Mouse (Mus musculus) heart, embryonic 15.5 days (tissue): ENCODE data around the gene Chad. TPM values are rescaled to one million over a fixed set of nuclear protein-coding genes. Genes with fewer than 3 reads are reported as not detected.

ENCODE experiments used
- polyA plus RNA-seq: library from polyadenylated mRNA; unstranded; fragments of >200 nt; fragmentation: Nextera tagmentation; extraction: Ambion mirVana; gene quantifications from 2 replicates; pipeline ENCODE4 v1.2.1, GENCODE M21; 2015

Gene Chad
- polyA plus RNA-seq, 1 experiment from 2014 or later, result 0.57 TPM

Other genes starting within 250 kb of the Chad start
- 63.3 and 70.9 TPM in 2 replicates for gene Luc7l3, start 243.1 kb upstream of the Chad start, polyA plus RNA-seq
- 52.3 and 52.5 TPM in 2 replicates for gene Ankrd40, start 237.0 kb upstream of the Chad start, polyA plus RNA-seq
- gene Abcc3, start 172.1 kb upstream of the Chad start, polyA plus RNA-seq, result 1.1 and 1.7 TPM in 2 replicates
- gene Cacna1g, start 90.8 kb upstream of the Chad start, polyA plus RNA-seq, result 6.4 TPM in 2 replicates
- 0.13 and 0.28 TPM in 2 replicates for gene Spata20, start 78.9 kb upstream of the Chad start, polyA plus RNA-seq
- 13.1 and 16.9 TPM in 2 replicates for gene Epn3, start 65.1 kb upstream of the Chad start, polyA plus RNA-seq
- gene Mycbpap, start 43.3 kb upstream of the Chad start, polyA plus RNA-seq, result 5.8 and 6.1 TPM in 2 replicates
- 5.7 and 6.2 TPM in 2 replicates for gene Rsad1, start 15.8 kb upstream of the Chad start, polyA plus RNA-seq
- gene Acsf2, start 36.8 kb downstream of the Chad start, polyA plus RNA-seq, result 3.3 and 3.7 TPM in 2 replicates
- 100 and 128 TPM in 2 replicates for gene Lrrc59, start 64.7 kb downstream of the Chad start, polyA plus RNA-seq
- gene Mrpl27, start 88.7 kb downstream of the Chad start, polyA plus RNA-seq, result 122 and 135 TPM in 2 replicates
- 8.7 and 11.5 TPM in 2 replicates for gene Eme1, start 88.9 kb downstream of the Chad start, polyA plus RNA-seq
- gene Xylt2, start 112.5 kb downstream of the Chad start, polyA plus RNA-seq, result 11.6 and 16.6 TPM in 2 replicates
- gene Gm11541, start 139.5 kb downstream of the Chad start, polyA plus RNA-seq, result 0.13 TPM in 1 of 2 replicates, not detected in the other
- gene Cdc34b, start 176.7 kb downstream of the Chad start, polyA plus RNA-seq, result 0.11 TPM in 1 of 2 replicates, not detected in the other
- gene Tmem92, start 217.7 kb downstream of the Chad start, polyA plus RNA-seq, result not detected in 2 replicates